Mouse (Mus musculus) right cerebral cortex, postnatal 10 days (tissue): ENCODE results near the gene Osbpl10.

Experiments
- DNase-seq, 2 experiments: peaks; one replicate each; pipeline ENCODE4 v3.0.0; 2021; ENCODE audit warnings: low spot score in 2 of 2

The Osbpl10 gene

GRCm38 (mm10) chr9:114982689-114983360 is 4.5 kb downstream of the Osbpl10 start, which contains the start of gene Rps27rt:
TSS of gene Rps27rt (minus strand) at chr9:114982739.
- DNase-seq = peak in 1 of 2 experiments; percentile 43

- no peak for DNase-seq
Measured at GRCm38 (mm10) chr9:114985741-114986140, 7.4 kb downstream of the Osbpl10 start.

DNA sequence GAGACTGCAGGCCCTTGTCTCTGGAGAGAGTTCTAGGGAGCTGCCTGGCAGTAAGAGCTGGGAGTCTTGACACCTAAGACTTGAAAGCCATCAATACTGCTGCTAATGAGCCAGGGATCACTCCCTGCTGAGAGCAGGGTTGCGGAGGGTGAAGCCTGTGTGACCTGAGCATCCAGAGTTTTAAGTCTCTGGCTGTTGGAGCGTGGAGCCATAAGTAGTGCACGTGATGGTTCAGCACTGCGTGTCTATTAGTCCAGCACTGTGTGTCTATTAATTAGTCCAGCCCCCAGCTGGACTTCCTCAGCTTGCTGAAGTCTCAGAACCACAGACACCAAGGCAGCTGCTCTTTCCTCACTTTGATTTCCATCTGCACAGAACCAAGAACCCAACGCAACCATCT is 8.0 kb downstream of the Osbpl10 start:
- DNase-seq = no peak

DNA sequence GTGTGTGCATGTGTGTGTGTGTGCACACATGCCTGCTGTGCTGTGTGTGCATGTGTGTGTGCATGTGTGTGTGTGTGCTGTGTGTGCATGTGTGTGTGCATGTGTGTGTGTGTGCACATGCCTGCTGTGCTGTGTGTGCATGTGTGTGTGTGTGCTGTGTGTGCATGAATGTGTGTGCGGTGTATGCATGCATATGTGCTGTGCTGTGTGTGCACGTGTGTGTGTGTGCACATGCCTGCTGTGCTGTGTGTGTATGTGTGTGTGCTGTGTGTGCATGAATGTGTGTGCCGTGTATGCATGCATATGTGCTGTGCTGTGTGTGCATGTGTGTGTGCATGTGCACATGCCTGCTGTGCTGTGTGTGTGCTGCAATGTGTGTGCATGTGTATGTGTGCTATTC is 9.7 kb downstream of the Osbpl10 start:
- no peak for DNase-seq

GRCm38 (mm10) chr9:114988610-114989327 is 10.4 kb downstream of the Osbpl10 start:
- peak in 1 of 2 experiments; percentile 51 for DNase-seq

GRCm38 (mm10) chr9:114990421-114990820 is 12.1 kb downstream of the Osbpl10 start:
- DNase-seq = no peak

DNA sequence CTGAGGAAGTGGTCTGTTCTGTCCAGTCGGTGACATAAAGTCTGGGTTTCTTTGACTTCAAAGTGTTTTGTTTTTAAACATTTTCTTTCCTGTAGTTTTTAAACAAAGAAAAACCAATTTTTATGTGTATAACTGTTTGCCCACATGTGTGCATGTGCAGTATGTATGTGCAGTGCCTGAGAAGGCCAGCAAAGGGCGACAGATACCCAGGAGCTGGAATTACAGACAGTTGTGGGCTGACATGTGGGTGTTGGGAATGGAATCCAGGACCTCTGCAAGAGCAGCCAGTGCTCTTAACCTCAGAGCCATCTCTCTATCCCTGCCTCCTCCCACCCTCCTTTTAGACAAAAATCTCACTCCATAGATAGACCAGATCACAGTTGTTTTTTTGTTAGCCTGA is 14.2 kb downstream of the Osbpl10 start:
- DNase-seq = no peak

- no peak for DNase-seq
Measured at GRCm38 (mm10) chr9:114995250-114995649, 16.9 kb downstream of the Osbpl10 start.

DNA sequence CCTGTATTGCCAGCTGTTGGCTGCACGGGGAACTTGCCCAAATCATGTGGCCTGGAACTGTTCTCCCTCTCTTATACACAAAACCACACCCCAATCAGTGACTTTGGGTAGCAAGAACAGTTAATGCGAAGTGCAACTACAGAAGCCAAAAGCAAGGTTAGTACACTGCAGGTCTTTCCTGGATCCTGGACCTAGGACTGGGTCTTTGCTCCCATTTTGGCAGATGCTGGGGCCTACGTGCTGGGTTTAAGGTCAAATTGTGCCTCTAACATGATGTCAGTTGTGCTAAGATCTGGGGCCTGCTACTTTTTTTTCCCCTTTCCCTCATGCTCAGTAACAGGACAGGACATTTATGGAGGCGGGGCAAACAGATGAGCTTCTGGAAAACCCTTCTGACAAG is 17.3 kb downstream of the Osbpl10 start:
- no peak for DNase-seq

GRCm38 (mm10) chr9:114996489-114996888 is 18.1 kb downstream of the Osbpl10 start:
- DNase-seq = no peak

DNA sequence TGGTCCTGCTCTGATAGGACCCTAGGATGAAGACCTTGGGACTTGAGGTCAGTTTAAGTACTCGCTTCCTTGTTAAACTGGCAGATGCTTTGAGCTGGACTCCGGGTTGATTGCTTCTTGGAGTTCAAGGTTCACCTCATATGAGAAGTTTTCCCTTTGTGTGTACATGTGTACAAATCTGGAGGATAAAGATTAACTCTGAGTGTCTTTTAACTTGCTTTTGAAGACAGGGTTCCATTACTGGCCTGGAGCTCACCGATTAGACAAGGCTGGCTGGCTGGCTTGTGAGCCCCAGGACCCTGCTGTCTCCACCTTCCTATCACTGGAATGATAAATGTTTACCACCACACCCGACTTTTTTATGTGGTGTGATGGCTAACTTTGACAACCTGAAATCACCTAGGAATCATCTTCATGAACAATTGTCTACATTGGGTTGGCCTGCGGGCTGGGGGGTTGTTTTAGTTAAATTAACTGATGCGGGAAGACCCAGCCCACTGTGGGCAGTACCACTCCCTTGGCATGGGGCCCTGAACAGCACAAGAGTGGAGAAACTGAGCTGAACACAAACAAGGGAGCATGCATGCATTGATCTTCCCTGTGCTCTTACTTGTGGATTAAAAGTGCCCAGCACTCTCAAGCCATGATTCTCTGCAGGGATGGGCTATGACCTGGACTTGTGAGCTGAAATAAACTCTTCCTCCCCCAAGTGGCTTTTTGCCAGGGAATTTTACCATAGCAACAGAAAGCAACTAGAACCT is 20.8 kb downstream of the Osbpl10 start:
- DNase-seq = no peak

GRCm38 (mm10) chr9:114999771-115000146 is 21.4 kb downstream of the Osbpl10 start:
- DNase-seq = no peak

GRCm38 (mm10) chr9:115005446-115005845 is 27.1 kb downstream of the Osbpl10 start:
- DNase-seq = no peak

DNA sequence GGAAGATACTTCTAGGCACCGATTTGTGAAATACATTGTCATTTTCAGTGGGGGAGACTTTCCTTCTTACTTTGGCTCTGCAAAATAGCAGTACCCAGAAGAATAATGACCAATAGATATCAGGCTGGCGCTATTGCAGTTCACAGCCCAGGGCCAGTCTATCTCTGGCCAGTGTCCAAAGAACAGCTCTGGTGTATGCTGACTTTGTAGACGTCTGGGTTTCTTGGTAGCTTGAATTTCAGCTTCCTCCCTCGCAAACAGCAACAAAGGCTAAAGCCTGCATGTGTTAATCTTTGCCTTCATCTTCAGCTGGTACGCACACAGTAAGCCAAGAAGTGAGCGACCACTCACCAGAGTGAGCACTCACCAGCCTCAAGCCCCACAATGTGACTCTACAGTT is 29.4 kb downstream of the Osbpl10 start:
- no peak for DNase-seq

GRCm38 (mm10) chr9:115008194-115008593 is 29.8 kb downstream of the Osbpl10 start:
- DNase-seq = no peak

GRCm38 (mm10) chr9:115012367-115012766 is 34.0 kb downstream of the Osbpl10 start:
- no peak for DNase-seq

GRCm38 (mm10) chr9:115020141-115020540 is 41.8 kb downstream of the Osbpl10 start:
- DNase-seq = no peak

GRCm38 (mm10) chr9:115021419-115021818 is 43.0 kb downstream of the Osbpl10 start:
- no peak for DNase-seq

- DNase-seq = no peak
Measured at GRCm38 (mm10) chr9:115023137-115023536, 44.8 kb downstream of the Osbpl10 start.

DNA sequence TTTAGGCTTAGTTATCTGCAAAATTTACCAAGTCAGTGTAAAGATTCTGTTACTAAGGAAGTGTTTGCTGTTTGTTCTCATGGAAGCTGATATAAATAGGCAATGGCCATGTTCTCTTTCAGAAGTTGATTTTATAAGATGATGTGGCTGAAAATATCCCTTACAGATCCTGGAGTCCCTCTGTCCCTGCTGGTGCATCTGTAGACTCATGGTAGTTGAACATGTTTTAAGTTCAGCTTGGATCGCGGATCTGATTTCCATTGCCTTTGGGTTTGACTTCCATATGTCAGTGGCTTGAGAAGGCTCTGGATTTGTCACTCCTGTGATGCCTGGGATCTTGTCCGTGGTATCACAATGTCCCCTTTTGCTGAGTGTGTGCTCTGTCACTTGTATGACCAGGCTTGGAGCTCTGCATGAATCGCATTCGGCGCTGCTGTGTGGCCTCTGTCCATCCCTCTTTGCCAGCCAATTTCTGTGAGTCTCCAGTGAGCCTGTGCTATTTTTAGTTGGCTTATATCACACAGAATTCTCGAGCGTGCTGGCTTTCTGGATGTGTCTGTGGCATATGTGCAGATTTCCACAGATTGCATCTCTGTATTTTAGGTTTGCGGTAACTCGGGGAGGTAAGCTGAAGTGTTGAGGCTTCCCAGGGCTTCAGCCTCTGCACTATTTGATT is 45.5 kb downstream of the Osbpl10 start:
- DNase-seq = peak; percentile 73 to 84

DNA sequence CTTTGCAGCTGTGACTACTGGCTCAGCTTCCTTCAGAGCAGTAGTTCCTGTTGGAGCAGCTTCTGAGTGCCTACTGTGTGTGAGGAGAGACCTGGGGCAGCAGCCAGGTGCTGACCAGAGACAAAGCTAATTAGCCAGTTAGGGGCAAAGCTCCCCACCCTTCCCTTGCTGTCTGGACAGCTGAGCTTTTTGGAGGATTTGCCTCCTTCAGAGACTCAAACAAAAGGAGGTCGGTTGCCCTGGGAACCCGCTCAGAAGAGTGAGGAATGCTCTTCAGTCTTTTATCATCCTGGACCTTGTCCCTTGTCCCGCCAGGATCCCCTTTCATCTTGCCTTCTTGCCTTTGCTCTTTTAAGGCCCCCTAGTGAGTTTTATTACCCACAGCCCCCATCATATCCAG is 50.9 kb downstream of the Osbpl10 start:
- no peak for DNase-seq

DNA sequence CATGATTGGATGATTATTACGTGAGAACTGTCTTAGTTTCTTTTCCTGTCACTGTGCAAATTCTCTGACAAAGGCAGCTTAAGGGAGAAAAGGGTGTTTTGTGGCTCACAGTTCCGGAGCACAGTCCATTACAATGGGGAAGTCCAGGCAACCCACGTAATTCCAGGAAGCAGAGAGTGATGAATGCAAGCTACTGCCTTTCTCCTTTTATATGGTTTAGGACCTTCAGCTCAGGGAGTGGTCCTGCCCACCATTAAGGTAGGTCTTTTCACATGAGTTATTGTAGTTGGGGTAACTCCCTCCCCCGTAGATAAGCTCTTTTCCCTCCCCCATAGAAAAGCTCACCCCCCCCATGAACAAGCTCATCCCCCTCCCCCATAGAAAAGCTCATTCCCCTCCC is 52.2 kb downstream of the Osbpl10 start:
- DNase-seq = no peak
